Mouse (Mus musculus) leukemia stem cell, adult 10-12 weeks (primary cell): ENCODE data around the gene Rps6ka5. TPM values are rescaled to one million over a fixed set of nuclear protein-coding genes. Genes with fewer than 3 reads are reported as not detected.

ENCODE experiments used
- polyA plus RNA-seq: library from polyadenylated mRNA; stranded (reverse); fragments of >175 nt; gene quantifications from 2 replicates; pipeline ENCODE4 v1.2.3, GENCODE M21; 2012; ENCODE audit warnings: low replicate concordance

The Rps6ka5 gene
- polyA plus RNA-seq: 0.89 and 2.4 TPM in 2 replicates

DNA sequence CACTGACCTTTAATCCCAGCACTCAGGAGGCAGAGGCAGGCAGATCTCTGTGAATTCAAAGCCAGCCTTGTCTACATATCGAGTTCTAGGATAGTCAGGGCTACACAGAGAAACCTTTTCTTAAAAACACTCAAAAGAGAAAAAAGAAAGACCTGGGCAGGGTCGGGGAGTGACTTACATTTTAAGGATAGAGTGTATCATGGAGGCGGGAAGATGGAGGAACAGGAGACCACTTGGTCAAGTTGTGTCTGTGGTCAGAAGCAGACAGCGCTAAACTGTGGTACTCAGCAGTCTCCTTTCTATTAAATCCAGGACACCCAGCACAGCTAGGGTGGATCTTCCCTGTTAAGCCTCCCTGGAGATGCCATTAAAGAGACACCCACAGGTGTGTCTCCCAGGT lies at the start of gene Rps6ka5:
TSS of gene Rps6ka5 (minus strand) at position 333 of the 400 bp plus-strand sequence.

DNA sequence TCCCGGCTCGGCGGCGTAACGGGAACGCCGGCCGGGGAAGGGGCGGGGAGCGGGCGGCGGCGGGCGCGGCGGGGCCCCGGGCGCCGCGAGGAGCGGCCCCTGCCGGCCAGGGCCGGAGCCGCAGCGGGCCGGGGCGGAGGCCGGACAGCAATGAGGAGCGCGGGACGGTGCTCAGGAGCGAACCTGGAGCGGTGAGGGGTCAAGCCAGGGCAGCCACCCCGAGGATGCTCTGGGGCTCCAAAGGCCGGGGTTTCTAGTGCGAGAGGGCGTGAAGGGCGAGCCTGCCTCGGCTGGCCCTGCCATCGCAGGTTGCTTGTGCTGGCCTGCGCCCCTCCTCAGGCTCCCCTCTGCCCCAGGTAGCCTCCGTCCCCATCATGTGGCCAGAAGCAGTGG lies 206.0 kb downstream of the Rps6ka5 start, which contains the start of gene Ttc7b:
TSS of gene Ttc7b (minus strand) at position 33 of the 393 bp plus-strand sequence.

Other genes with a start within 250 kb of the Rps6ka5 start
- 7.7 and 7.8 TPM in 2 replicates for gene Ttc7b, start 206.2 kb downstream of the Rps6ka5 start, polyA plus RNA-seq
- 1.1 and 1.4 TPM in 2 replicates for gene Dglucy, start 52.1 kb upstream of the Rps6ka5 start, polyA plus RNA-seq
- 1.1 and 1.8 TPM in 2 replicates for gene Gpr68, start 181.2 kb upstream of the Rps6ka5 start, polyA plus RNA-seq